25 mouse cellular contexts compared by ENCODE assay signal in the genomic region with DNA sequence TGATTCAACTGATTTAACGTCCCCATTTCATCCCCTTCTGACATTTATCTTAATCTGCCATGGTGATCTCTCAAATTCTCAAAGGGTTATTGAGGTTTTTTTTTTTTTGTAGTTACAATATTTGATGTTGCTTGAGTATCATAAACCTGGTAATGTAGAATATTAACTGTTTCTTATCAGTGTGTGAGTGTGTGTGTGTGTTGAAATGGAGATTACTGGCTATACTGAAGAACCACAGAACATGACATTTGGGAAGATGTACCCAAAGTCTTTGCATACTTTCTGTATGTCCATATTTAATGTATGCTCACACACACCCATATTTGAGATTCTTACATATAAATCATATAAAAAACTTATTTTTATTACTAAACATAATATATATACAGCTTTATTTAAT. TPM values are rescaled to one million over a fixed set of nuclear protein-coding genes. Genes with fewer than 3 reads are reported as not detected.
DNase-seq lines count a peak whose midpoint lies in the region; ATAC-seq lines count a peak whose summit lies in the region.
"Had no signal": no experiment of that assay in that cellular context is flagged by ENCODE, and none has a peak within 500 bp of the region (broad histone marks: within the 10 kb centered on the region; RNA-seq: fewer than 3 reads in every experiment).

No protein-coding gene starts in this region.

- 16% methylated on average over 1 of the region's 1 CpGs for WGBS in heart, embryonic 12.5 days
- WGBS in heart, embryonic 10.5 days, result 11% methylated on average over 1 of the region's 1 CpGs
- WGBS in liver, embryonic 11.5 days, result 12% methylated on average over 1 of the region's 1 CpGs
- WGBS in liver, embryonic 15.5 days (ENCODE audit: insufficient replicate concordance), result 13% methylated on average over 1 of the region's 1 CpGs
- WGBS in limb, embryonic 10.5 days, result 44% methylated on average over 1 of the region's 1 CpGs

- peaks cover 9% of the 10 kb centered on the region for H3K4me1 ChIP-seq in heart, embryonic 12.5 days (replicated peaks)
- peaks cover 6% of the 10 kb centered on the region for H3K4me1 ChIP-seq in heart, embryonic 10.5 days
- no peaks in the 10 kb centered on the region for H3K4me1 ChIP-seq in liver, embryonic 11.5 days (replicated peaks; ENCODE audit: control insufficient read depth, insufficient read depth, low read length)
- peaks cover 24% of the 10 kb centered on the region for H3K4me1 ChIP-seq in liver, embryonic 15.5 days (replicated peaks)
- H3K4me1 ChIP-seq in limb, embryonic 10.5 days, result no peaks in the 10 kb centered on the region
- H3K4me1 ChIP-seq: forebrain, embryonic 13.5 days; hindbrain, embryonic 10.5 days; hindbrain, embryonic 15.5 days had no signal

- no peaks in the 10 kb centered on the region for H3K27me3 ChIP-seq in heart, embryonic 12.5 days (replicated peaks)
- no peaks in the 10 kb centered on the region for H3K27me3 ChIP-seq in heart, embryonic 10.5 days (ENCODE audit: insufficient read depth, poor library complexity, severe bottlenecking)
- no peaks in the 10 kb centered on the region for H3K27me3 ChIP-seq in liver, embryonic 11.5 days (replicated peaks; ENCODE audit: control insufficient read depth, insufficient read depth, low read length)
- no peaks in the 10 kb centered on the region for H3K27me3 ChIP-seq in liver, embryonic 15.5 days
- no peaks in the 10 kb centered on the region for H3K27me3 ChIP-seq in limb, embryonic 10.5 days (ENCODE audit: low read depth, poor library complexity, severe bottlenecking)
- H3K27me3 ChIP-seq: forebrain, embryonic 13.5 days; hindbrain, embryonic 15.5 days had no signal

- H3K4me3 ChIP-seq in heart, embryonic 12.5 days, result no peak overlapping the region
- H3K4me3 ChIP-seq in heart, embryonic 10.5 days, result no peak overlapping the region
- H3K4me3 ChIP-seq in liver, embryonic 11.5 days (ENCODE audit: low read depth, low read length), result no peak overlapping the region
- peak overlapping the region; percentile 12; the same call in 1 of the 2 replicates for H3K4me3 ChIP-seq in liver, embryonic 15.5 days (replicated peaks)
- no peak overlapping the region for H3K4me3 ChIP-seq in limb, embryonic 10.5 days
- H3K4me3 ChIP-seq: forebrain, embryonic 13.5 days; hindbrain, embryonic 10.5 days; hindbrain, embryonic 15.5 days had no signal

- no peaks in the 10 kb centered on the region for H3K36me3 ChIP-seq in heart, embryonic 12.5 days
- no peaks in the 10 kb centered on the region for H3K36me3 ChIP-seq in heart, embryonic 10.5 days
- H3K36me3 ChIP-seq in liver, embryonic 11.5 days (ENCODE audit: control insufficient read depth, insufficient read depth, low read length), result no peaks in the 10 kb centered on the region
- no peaks in the 10 kb centered on the region for H3K36me3 ChIP-seq in liver, embryonic 15.5 days (replicated peaks)
- no peaks in the 10 kb centered on the region for H3K36me3 ChIP-seq in limb, embryonic 10.5 days
- H3K36me3 ChIP-seq: hindbrain, embryonic 10.5 days; hindbrain, embryonic 15.5 days had no signal

- no peak for ATAC-seq in heart, embryonic 12.5 days (ENCODE audit: insufficient number of reproducible peaks, low FRiP score)
- no peak; the same call in 1 of the 2 replicates for ATAC-seq in liver, embryonic 11.5 days (replicated peaks; ENCODE audit: low FRiP score)
- peak; percentile 53 for ATAC-seq in liver, embryonic 15.5 days (ENCODE audit: insufficient read depth)
- no peak for ATAC-seq in frontal cortex, adult (ENCODE audit: low TSS enrichment)
- ATAC-seq: forebrain, embryonic 13.5 days; midbrain, embryonic 16.5 days had no signal

- peak overlapping the region; percentile 36; the same call in 1 of the 2 replicates for H3K4me2 ChIP-seq in heart, embryonic 12.5 days
- H3K4me2 ChIP-seq in liver, embryonic 11.5 days, result peak overlapping the region; percentile 35; the same call in 1 of the 2 replicates
- peak overlapping the region; percentile 60 for H3K4me2 ChIP-seq in liver, embryonic 15.5 days
- H3K4me2 ChIP-seq: forebrain, embryonic 13.5 days; hindbrain, embryonic 15.5 days; lung, embryonic 14.5 days; midbrain, embryonic 11.5 days had no signal

- no peak overlapping the region for H3K9ac ChIP-seq in heart, embryonic 12.5 days
- no peak overlapping the region for H3K9ac ChIP-seq in liver, embryonic 11.5 days (ENCODE audit: low read depth, low read length)
- H3K9ac ChIP-seq in liver, embryonic 15.5 days, result no peak overlapping the region
- H3K9ac ChIP-seq: forebrain, embryonic 13.5 days; hindbrain, embryonic 15.5 days; lung, embryonic 14.5 days had no signal

- no peak for DNase-seq in heart, embryonic 10.5 days (ENCODE audit: low spot score)
- no peak for DNase-seq in liver, embryonic 11.5 days (ENCODE audit: low spot score)
- no peak for DNase-seq in liver
- DNase-seq in gastrocnemius, postnatal 4 days (ENCODE audit: low spot score in 2 of 2), result no peak
- DNase-seq in limb, embryonic 10.5 days (ENCODE audit: low spot score), result no peak
- DNase-seq: adrenal gland, postnatal 25 days; cerebellum, postnatal 14 days; gastrocnemius, postnatal 36 days; kidney, adult 11 months; kidney, postnatal 25 days; lung, embryonic 14.5 days; lung, postnatal 14 days; right cerebral cortex, adult 18-20 months; thymus, adult 18-20 months had no signal

- no peak overlapping the region for H3K27ac ChIP-seq in heart, embryonic 12.5 days (ENCODE audit: poor library complexity, severe bottlenecking)
- H3K27ac ChIP-seq in heart, embryonic 10.5 days, result no peak overlapping the region
- no peak overlapping the region for H3K27ac ChIP-seq in liver, embryonic 11.5 days (ENCODE audit: low read depth, low read length)
- H3K27ac ChIP-seq in liver, embryonic 15.5 days (replicated peaks), result peak overlapping the region; percentile 66
- H3K27ac ChIP-seq in limb, embryonic 10.5 days, result no peak overlapping the region
- H3K27ac ChIP-seq: forebrain, embryonic 13.5 days; hindbrain, embryonic 10.5 days; hindbrain, embryonic 15.5 days; stomach, postnatal 0 days had no signal

- H3K9me3 ChIP-seq in heart, embryonic 12.5 days (replicated peaks), result no peaks in the 10 kb centered on the region; the same call in 1 of the 2 replicates
- H3K9me3 ChIP-seq in heart, embryonic 10.5 days, result no peaks in the 10 kb centered on the region
- no peaks in the 10 kb centered on the region for H3K9me3 ChIP-seq in liver, embryonic 11.5 days (ENCODE audit: control insufficient read depth, low read length)
- no peaks in the 10 kb centered on the region for H3K9me3 ChIP-seq in liver, embryonic 15.5 days (replicated peaks)
- no peaks in the 10 kb centered on the region for H3K9me3 ChIP-seq in limb, embryonic 10.5 days (replicated peaks)
- H3K9me3 ChIP-seq: forebrain, embryonic 13.5 days; hindbrain, embryonic 10.5 days; hindbrain, embryonic 15.5 days had no signal

RNA-seq across cellular contexts. Expression of a gene that starts 28.2 kb away (rescaled TPM):
- polyA plus RNA-seq in heart, embryonic 12.5 days (2016; fragmentation: Nextera tagmentation; extraction: Ambion mirVana), result not detected in 2 replicates
- polyA plus RNA-seq in heart, embryonic 10.5 days (2016; fragmentation: Nextera tagmentation; extraction: Ambion mirVana), result 0.51 and 2.0 TPM in 2 replicates
- 0.66 and 0.84 TPM in 2 replicates for polyA plus RNA-seq in liver, embryonic 11.5 days (2014; fragmentation: Nextera tagmentation; extraction: Ambion mirVana)
- 0.50 and 0.92 TPM in 2 replicates for polyA plus RNA-seq in liver, embryonic 15.5 days (2015; fragmentation: Nextera tagmentation; extraction: Ambion mirVana)
- total RNA-seq in gastrocnemius, postnatal 4 days (2021), result not detected
- polyA plus RNA-seq in limb, embryonic 10.5 days (2016; fragmentation: Nextera tagmentation; extraction: Ambion mirVana), result 0.70 and 0.90 TPM in 2 replicates
- total RNA-seq: adrenal gland, postnatal 25 days; gastrocnemius, adult 18-20 months; gastrocnemius, postnatal 36 days; neutrophil, adult 5-6 weeks had no signal
